Mouse (Mus musculus): ENCODE results near the gene Sh3kbp1.

- TF ChIP-seq CTCF (IDR thresholded peaks at IDR 0.05; ENCODE audit: low read depth, low read length) (no peak), POLR2A (IDR thresholded peaks at IDR 0.05; ENCODE audit: insufficient read depth, low read length) (no peak)
These were observed 94.3 kb downstream of the Sh3kbp1 start for GRCm38 (mm10) chrX:159721390-159721789.

Measured in ES-Bruce4 (cell line).